Mouse (Mus musculus) telencephalon, adult 2 months (tissue): ENCODE results near the gene Chchd4.

Source experiments
- DNase-seq: peaks from one replicate; pipeline ENCODE4 v3.0.0-alpha.2; 2011; ENCODE audit warnings: low read depth, low spot score

Gene Chchd4

DNA sequence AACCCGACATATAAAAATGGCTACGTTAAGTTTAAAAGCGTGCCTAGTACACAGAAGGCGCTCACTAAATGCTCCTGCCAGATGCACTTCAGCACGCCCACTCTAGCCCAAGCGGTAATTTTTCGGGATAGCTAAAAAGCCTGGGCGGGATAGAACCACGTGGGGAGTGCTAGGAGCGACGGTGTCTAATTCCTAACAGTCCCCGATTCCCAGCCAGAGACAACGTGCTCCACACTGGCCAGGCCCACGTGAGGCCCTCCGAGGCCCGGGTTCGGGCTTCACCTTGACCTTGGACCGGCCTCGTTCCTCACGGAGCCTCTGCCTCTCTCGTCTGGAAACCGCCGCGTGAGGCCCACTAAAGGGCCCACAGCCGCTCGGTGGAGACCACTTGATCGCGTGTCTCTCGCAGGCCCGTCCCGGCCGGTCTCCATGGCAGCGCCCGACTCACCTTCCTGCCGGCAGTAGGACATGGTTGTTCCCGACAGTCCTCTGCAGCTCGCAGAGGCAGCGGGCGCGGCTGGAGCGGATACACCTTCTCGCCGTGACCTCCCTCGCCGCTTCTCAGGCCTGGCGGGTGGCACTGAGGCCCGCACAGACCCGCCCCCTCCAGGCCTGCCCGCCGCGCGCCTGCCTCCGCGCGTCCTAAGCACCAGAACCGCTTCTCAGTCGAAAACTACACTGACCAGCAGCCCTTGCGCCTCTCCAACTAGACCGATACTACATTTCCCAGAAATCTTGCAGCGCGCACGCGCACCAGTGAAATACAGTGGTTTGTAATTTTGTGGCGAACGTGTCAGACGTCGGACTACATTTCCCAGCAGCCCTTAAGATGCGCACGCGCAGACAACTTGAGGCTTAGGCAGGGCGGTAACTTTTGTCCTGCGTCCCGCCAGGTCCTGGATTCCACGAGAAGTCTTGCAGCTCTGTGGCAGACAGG, at the start of gene Chchd4, which contains the start of gene Tmem43:
Gene Chchd4 (minus strand): TSS at position 679 of the 937 bp plus-strand sequence.
Gene Tmem43 (plus strand): TSS at position 836 of the 937 bp plus-strand sequence.
- peak; percentile 99 for DNase-seq

DNA sequence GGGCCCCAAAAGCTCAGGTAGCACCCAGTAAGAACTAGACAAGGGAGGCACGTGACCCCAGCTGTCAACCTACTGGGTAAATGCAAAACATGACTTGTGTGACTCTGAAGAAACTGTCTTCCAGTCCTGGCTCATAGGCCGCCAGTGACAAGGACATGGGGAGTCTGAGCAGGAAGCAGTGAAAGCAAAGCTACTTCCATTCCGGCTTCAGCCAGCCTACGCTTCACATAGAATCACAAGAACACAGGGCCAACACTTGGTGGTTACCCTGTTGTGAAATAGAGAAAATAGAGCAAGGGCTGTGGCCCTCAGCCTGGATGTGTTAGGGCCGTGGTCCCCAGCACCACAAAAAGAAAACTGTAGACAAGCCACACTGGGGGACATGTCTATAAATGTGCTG, 49.5 kb upstream of the Chchd4 start:
- no peak for DNase-seq

- DNase-seq: peak; percentile 73
Measured at GRCm38 (mm10) chr6:91518454-91519020, 45.2 kb upstream of the Chchd4 start.

GRCm38 (mm10) chr6:91515545-91516449, 42.5 kb upstream of the Chchd4 start, which contains the start of the genes Xpc and Lsm3:
Xpc (minus strand) TSS chr6:91515888.
Lsm3 (plus strand) TSS chr6:91515928.
- DNase-seq: peak; percentile 95

GRCm38 (mm10) chr6:91514737-91515362, 41.5 kb upstream of the Chchd4 start:
- DNase-seq: no peak

DNA sequence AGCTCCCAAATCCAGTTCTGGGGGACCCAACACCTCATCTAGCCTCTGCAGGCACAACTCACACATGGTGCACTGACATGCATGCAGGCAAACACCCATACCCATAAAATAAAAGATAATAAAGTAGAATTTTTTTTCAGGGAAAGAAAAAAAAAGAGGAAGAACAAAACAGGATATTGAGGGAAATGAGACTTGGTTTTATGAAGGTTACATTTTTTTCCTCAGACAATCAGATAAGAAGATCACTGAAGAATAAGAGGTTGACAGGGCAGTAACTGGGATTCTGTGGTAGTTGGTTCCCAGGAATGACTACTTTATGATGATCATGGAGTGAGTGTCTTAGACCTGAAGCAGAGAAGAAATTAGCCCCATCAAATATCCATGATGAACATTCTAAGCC, 40.8 kb upstream of the Chchd4 start:
- DNase-seq: no peak

- no peak for DNase-seq
Measured at GRCm38 (mm10) chr6:91510211-91510610, 36.9 kb upstream of the Chchd4 start.

DNA sequence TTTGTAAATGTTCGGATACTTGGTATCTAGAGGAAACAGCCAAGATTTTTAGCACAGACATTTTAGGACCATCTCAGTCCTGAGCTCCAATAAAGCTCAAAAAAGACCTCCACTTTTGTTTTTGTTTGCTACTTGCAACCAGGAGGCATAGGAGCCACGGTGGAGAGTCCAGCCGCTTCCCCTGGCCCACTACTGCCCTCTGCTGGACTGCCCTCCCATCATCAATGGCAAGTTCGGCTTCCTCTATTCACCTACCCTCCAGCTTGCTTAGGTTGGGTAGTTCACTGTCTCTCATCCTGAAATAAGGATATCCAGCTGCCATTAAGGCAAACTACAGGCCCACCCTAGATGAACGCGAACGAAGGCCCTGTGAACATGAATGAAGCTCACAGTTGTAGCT, 36.0 kb upstream of the Chchd4 start:
- DNase-seq: no peak

GRCm38 (mm10) chr6:91508041-91508440, 34.7 kb upstream of the Chchd4 start:
- no peak for DNase-seq

- no peak for DNase-seq
Measured at GRCm38 (mm10) chr6:91506036-91506435, 32.7 kb upstream of the Chchd4 start.

DNA sequence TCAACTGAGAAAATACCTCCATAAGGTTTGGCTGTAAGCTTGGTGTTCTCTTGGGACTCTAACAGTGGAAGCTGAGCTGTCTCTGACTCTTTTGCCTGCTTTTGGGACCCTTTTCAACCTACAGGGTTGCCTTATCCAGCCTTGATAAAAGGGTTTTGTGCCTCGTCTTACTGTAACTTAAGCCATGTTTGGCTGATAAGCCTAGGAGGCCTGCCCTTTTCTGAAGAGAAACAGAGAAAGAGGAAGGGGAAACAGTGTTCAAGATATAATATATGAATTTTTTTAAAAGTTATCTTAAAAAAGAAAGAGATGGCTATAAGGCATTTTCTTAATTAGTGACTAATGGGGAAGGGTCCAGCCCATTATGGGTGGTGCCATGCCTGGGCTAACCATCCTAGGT, 30.0 kb upstream of the Chchd4 start:
- no peak for DNase-seq

- DNase-seq: no peak
Measured at GRCm38 (mm10) chr6:91494526-91494925, 21.2 kb upstream of the Chchd4 start.

GRCm38 (mm10) chr6:91493053-91493452, 19.7 kb upstream of the Chchd4 start:
- DNase-seq: no peak

- no peak for DNase-seq
Measured at GRCm38 (mm10) chr6:91491004-91491403, 17.7 kb upstream of the Chchd4 start.

DNA sequence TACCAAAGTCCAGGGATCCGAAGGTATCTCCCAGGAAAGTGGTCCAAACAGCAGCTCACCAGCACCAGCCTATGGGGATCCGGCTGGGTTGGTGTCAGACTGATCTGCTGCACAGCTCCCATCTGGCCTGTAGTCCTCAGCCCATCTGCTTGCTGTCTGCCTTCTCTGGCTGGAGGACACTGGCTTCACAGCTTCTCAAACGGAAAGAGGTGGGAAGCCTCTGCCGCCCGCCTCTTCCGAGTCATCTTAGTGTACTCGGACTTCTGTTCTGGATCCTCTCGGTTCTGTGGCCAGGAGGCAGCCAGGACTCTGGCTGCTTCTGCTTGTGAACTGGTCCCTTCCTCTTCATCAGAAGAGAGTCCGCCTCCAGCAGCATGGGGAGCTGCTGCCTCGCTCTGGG, 16.5 kb upstream of the Chchd4 start:
- no peak for DNase-seq

DNA sequence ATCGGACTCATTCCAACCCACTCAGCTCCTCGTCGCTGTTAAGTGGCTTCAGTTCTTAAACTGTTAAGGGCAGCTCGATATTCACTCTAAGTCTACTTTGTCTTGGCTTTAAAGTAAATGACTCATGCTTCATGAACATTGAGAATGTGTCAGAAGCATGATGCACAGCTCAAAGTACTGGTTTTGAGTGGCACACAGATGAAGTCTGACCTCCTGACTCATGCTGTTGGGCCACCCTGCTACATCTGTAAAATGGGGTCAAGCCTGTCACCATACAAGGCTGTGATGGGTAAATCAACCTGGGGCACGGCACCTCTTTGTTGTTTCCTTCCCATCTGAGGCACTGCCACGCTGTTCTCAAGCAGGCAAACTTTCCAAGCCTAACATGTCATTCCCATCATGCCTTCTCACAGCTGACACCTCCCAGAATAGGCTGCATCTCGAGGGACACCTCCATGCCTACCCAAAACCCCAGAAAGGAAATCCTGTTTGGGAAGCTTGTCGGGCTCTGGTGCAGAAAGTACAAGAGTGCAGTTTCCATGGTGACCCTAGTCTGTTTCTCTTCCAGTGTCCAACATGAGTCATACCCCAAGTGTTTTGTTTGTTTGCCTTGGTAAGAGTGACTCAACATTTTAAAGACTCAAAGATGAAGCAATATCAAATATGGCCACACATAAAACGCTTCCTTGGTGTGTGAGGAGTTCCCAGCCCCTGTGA, 15.3 kb upstream of the Chchd4 start:
- DNase-seq: peak; percentile 83

GRCm38 (mm10) chr6:91486736-91487453, 13.5 kb upstream of the Chchd4 start:
- no peak for DNase-seq

- no peak for DNase-seq
Measured at GRCm38 (mm10) chr6:91483371-91483770, 10.0 kb upstream of the Chchd4 start.

- DNase-seq: no peak
Measured at GRCm38 (mm10) chr6:91476541-91476940, 3.2 kb upstream of the Chchd4 start.
